Mouse (Mus musculus): ENCODE results near the gene Mcm9. TPM values are rescaled to one million over a fixed set of nuclear protein-coding genes. Genes with fewer than 3 reads are reported as not detected.
A peak's percentile ranks its signal among the peaks of the same experiment; 100 is the strongest.

Mcm9 gene
- polyA plus RNA-seq, 2 experiments = 8.8 to 12.0 TPM

- DNase-seq (ENCODE audit: low spot score) (no peak), ATAC-seq (ENCODE audit: low FRiP score, low read depth) (peak; percentile 31; the same call in 1 of the 2 replicates)
- H3K4me1 ChIP-seq (ENCODE audit: control insufficient read depth, insufficient read depth, low read length) = peaks cover 9% of the 10 kb centered on the region
- H3K36me3 ChIP-seq (ENCODE audit: control insufficient read depth, insufficient read depth, low read length) = no peaks in the 10 kb centered on the region
- peak overlapping the region; percentile 37 for H3K4me3 ChIP-seq (replicated peaks; ENCODE audit: low read length)
- H3K4me2 ChIP-seq (replicated peaks; ENCODE audit: low read depth, low read length, severe bottlenecking) = peak overlapping the region; percentile 75
- H3K27ac ChIP-seq (replicated peaks; ENCODE audit: low read depth, low read length) = no peak overlapping the region
- H3K27me3 ChIP-seq (ENCODE audit: control insufficient read depth, insufficient read depth, low read length) = no peaks in the 10 kb centered on the region
- no peaks in the 10 kb centered on the region for H3K9me3 ChIP-seq (ENCODE audit: control insufficient read depth, low read length)
- TF ChIP-seq POLR2A (IDR thresholded peaks at IDR 0.05; ENCODE audit: borderline replicate concordance, extremely low read depth, insufficient read depth, insufficient read length) = no peak
- H3K9ac ChIP-seq (ENCODE audit: low read depth, low read length, severe bottlenecking) = peak overlapping the region; percentile 53
- WGBS = 15% methylated on average over 10 of the region's 12 CpGs
Observed at GRCm38 (mm10) chr10:53581087-53581486, 49.2 kb downstream of the Mcm9 start.

- Histone ChIP-seq H3K9me3 (ENCODE audit: control insufficient read depth, low read length) (no peaks in the 10 kb centered on the region), H3K36me3 (ENCODE audit: control insufficient read depth, insufficient read depth, low read length) (no peaks in the 10 kb centered on the region), H3K4me1 (ENCODE audit: control insufficient read depth, insufficient read depth, low read length) (peaks cover 9% of the 10 kb centered on the region), H3K4me3 (replicated peaks; ENCODE audit: low read length) (peak overlapping the region; percentile 37), H3K4me2 (replicated peaks; ENCODE audit: low read depth, low read length, severe bottlenecking) (peak overlapping the region; percentile 75), H3K27ac (replicated peaks; ENCODE audit: low read depth, low read length) (no peak overlapping the region; the same call in 1 of the 2 replicates), H3K9ac (ENCODE audit: low read depth, low read length, severe bottlenecking) (peak overlapping the region; percentile 53), H3K27me3 (ENCODE audit: control insufficient read depth, insufficient read depth, low read length) (no peaks in the 10 kb centered on the region)
- no peak for TF ChIP-seq POLR2A (IDR thresholded peaks at IDR 0.05; ENCODE audit: borderline replicate concordance, extremely low read depth, insufficient read depth, insufficient read length)
- 20% methylated on average over 14 of the region's 14 CpGs for WGBS
- ATAC-seq (ENCODE audit: low FRiP score, low read depth) (peak; percentile 75), DNase-seq (ENCODE audit: low spot score) (peak; percentile 75)
Observed at GRCm38 (mm10) chr10:53580621-53581081, 49.6 kb downstream of the Mcm9 start.

GRCm38 (mm10) chr10:53580137-53580536 lies 50.1 kb downstream of the Mcm9 start:
- H3K4me1 ChIP-seq (ENCODE audit: control insufficient read depth, insufficient read depth, low read length) = peaks cover 9% of the 10 kb centered on the region
- H3K9me3 ChIP-seq (ENCODE audit: control insufficient read depth, low read length) = no peaks in the 10 kb centered on the region
- DNase-seq (ENCODE audit: low spot score) (no peak), ATAC-seq (ENCODE audit: low FRiP score, low read depth) (peak; percentile 69)
- H3K36me3 ChIP-seq (ENCODE audit: control insufficient read depth, insufficient read depth, low read length) = no peaks in the 10 kb centered on the region
- peak overlapping the region; percentile 53; the same call in 1 of the 2 replicates for H3K9ac ChIP-seq (ENCODE audit: low read depth, low read length, severe bottlenecking)
- no peak for TF ChIP-seq POLR2A (IDR thresholded peaks at IDR 0.05; ENCODE audit: borderline replicate concordance, extremely low read depth, insufficient read depth, insufficient read length)
- WGBS = 37% methylated on average over 7 of the region's 7 CpGs
- H3K27me3 ChIP-seq (ENCODE audit: control insufficient read depth, insufficient read depth, low read length) = no peaks in the 10 kb centered on the region
- peak overlapping the region; percentile 37 for H3K4me3 ChIP-seq (replicated peaks; ENCODE audit: low read length)
- H3K4me2 ChIP-seq (replicated peaks; ENCODE audit: low read depth, low read length, severe bottlenecking) = peak overlapping the region; percentile 75
- no peak overlapping the region for H3K27ac ChIP-seq (replicated peaks; ENCODE audit: low read depth, low read length)

- no peak for ATAC-seq (ENCODE audit: low FRiP score, low read depth)
- H3K36me3 ChIP-seq (ENCODE audit: control insufficient read depth, insufficient read depth, low read length) = no peaks in the 10 kb centered on the region
- H3K27ac ChIP-seq (replicated peaks; ENCODE audit: low read depth, low read length) = no peak overlapping the region
- H3K9ac ChIP-seq (ENCODE audit: low read depth, low read length, severe bottlenecking) = no peak overlapping the region
- H3K4me3 ChIP-seq (replicated peaks; ENCODE audit: low read length) = no peak overlapping the region
- H3K27me3 ChIP-seq (ENCODE audit: control insufficient read depth, insufficient read depth, low read length) = no peaks in the 10 kb centered on the region
- H3K4me1 ChIP-seq (ENCODE audit: control insufficient read depth, insufficient read depth, low read length) = no peaks in the 10 kb centered on the region
- H3K9me3 ChIP-seq (ENCODE audit: control insufficient read depth, low read length) = no peaks in the 10 kb centered on the region
- TF ChIP-seq POLR2A (IDR thresholded peaks at IDR 0.05; ENCODE audit: borderline replicate concordance, extremely low read depth, insufficient read depth, insufficient read length) = no peak
- H3K4me2 ChIP-seq (replicated peaks; ENCODE audit: low read depth, low read length, severe bottlenecking) = no peak overlapping the region
- no peak for DNase-seq (ENCODE audit: low spot score)
Observed at GRCm38 (mm10) chr10:53568531-53568930, 61.7 kb downstream of the Mcm9 start.

- H3K9me3 ChIP-seq (ENCODE audit: control insufficient read depth, low read length) = no peaks in the 10 kb centered on the region
- H3K36me3 ChIP-seq (ENCODE audit: control insufficient read depth, insufficient read depth, low read length) = no peaks in the 10 kb centered on the region
- no peak overlapping the region for H3K9ac ChIP-seq (ENCODE audit: low read depth, low read length, severe bottlenecking)
- no peaks in the 10 kb centered on the region for H3K4me1 ChIP-seq (ENCODE audit: control insufficient read depth, insufficient read depth, low read length)
- no peak for ATAC-seq (ENCODE audit: low FRiP score, low read depth)
- no peak overlapping the region for H3K4me2 ChIP-seq (replicated peaks; ENCODE audit: low read depth, low read length, severe bottlenecking)
- no peak for DNase-seq (ENCODE audit: low spot score)
- H3K27ac ChIP-seq (replicated peaks; ENCODE audit: low read depth, low read length) = no peak overlapping the region
- H3K4me3 ChIP-seq (replicated peaks; ENCODE audit: low read length) = no peak overlapping the region
- WGBS = 87% methylated on average over 2 of the region's 2 CpGs
- no peak for TF ChIP-seq POLR2A (IDR thresholded peaks at IDR 0.05; ENCODE audit: borderline replicate concordance, extremely low read depth, insufficient read depth, insufficient read length)
- no peaks in the 10 kb centered on the region for H3K27me3 ChIP-seq (ENCODE audit: control insufficient read depth, insufficient read depth, low read length)
Observed at GRCm38 (mm10) chr10:53565538-53565937, 64.7 kb downstream of the Mcm9 start.

- no peak for TF ChIP-seq POLR2A (IDR thresholded peaks at IDR 0.05; ENCODE audit: borderline replicate concordance, extremely low read depth, insufficient read depth, insufficient read length)
- Histone ChIP-seq H3K27me3 (ENCODE audit: control insufficient read depth, insufficient read depth, low read length) (no peaks in the 10 kb centered on the region), H3K4me3 (replicated peaks; ENCODE audit: low read length) (no peak overlapping the region), H3K4me1 (ENCODE audit: control insufficient read depth, insufficient read depth, low read length) (no peaks in the 10 kb centered on the region), H3K36me3 (ENCODE audit: control insufficient read depth, insufficient read depth, low read length) (no peaks in the 10 kb centered on the region), H3K4me2 (replicated peaks; ENCODE audit: low read depth, low read length, severe bottlenecking) (no peak overlapping the region), H3K27ac (replicated peaks; ENCODE audit: low read depth, low read length) (no peak overlapping the region), H3K9me3 (ENCODE audit: control insufficient read depth, low read length) (no peaks in the 10 kb centered on the region), H3K9ac (ENCODE audit: low read depth, low read length, severe bottlenecking) (no peak overlapping the region)
- peak; percentile 36 for DNase-seq (ENCODE audit: low spot score)
- ATAC-seq (ENCODE audit: low FRiP score, low read depth) = no peak
- WGBS = 61% methylated on average over 5 of the region's 5 CpGs
Observed at GRCm38 (mm10) chr10:53562001-53562400, 68.2 kb downstream of the Mcm9 start.

Data from limb, embryonic 14.5 days (tissue).